Mouse (Mus musculus) megakaryocyte, embryonic 14.5 days (primary cell): ENCODE measurements at regions not wholly inside any gene's neighbourhood (a gene's known extent, or its start where the extent isn't known, plus 50 kb on each side); places are given as distances from the start of the nearest gene placed in this dataset.

Source experiments
- FLI1 ChIP-seq: IDR thresholded peaks from 2 replicates; pipeline ENCODE4 v1.6.1; 2012; ENCODE audit warnings: low read length, inconsistent platforms, mixed read lengths
- GATA1 ChIP-seq: IDR thresholded peaks from 3 replicates; pipeline ENCODE4 v1.6.1; 2012; ENCODE audit warnings: mixed read lengths, low read length, inconsistent platforms, borderline replicate concordance

- no peak for TF ChIP-seq GATA1
- no peak for TF ChIP-seq FLI1
Measured at GRCm38 (mm10) chr14:25225214-25225613, 233.8 kb upstream of the Zmiz1 start.
